8 mouse cellular contexts compared by ENCODE assay signal in the genomic region with DNA sequence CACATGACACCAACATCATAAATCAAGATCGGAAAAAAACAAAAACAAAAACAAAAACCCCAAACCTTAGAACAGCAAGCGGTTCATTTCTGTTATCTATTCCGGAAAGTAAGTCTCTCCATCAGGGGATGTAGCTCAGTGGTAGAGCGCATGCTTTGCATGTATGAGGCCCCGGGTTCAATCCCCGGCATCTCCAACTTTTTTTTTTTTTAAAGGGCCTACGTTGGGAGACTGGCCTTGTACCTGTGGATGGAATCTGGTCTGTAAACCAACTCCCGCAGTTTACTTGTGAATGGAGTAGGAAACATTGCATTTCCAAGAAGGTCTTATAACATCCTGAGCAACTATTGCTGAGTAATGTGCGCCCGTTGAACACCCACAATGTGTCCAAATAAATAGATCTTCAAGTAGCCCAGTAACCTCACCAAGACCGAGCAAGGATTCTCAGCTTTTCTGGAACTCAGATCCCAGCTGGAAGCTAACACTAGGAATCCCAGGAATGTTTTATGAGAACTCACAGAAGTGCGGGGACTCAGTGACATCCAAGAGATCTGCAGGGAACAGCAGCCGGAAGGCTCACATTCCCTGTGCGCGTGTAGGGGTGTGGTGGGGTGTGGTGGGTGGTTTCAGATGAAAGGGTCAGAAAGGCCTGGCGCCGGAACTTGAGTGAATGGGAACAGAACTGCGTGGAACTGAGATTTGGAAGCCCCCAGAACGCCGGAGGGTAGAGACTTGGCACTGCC. TPM values are rescaled to one million over a fixed set of nuclear protein-coding genes. Genes with fewer than 3 reads are reported as not detected.
DNase-seq lines count a peak whose midpoint lies in the region; ATAC-seq lines count a peak whose summit lies in the region.
"Had no signal": no experiment of that assay in that cellular context is flagged by ENCODE, and none has a peak within 500 bp of the region (broad histone marks: within the 10 kb centered on the region; RNA-seq: fewer than 3 reads in every experiment).

No protein-coding gene starts in this region.

- no peak for ATAC-seq in forebrain, embryonic 16.5 days
- peak; percentile 53; the same call in 1 of the 2 replicates for ATAC-seq in kidney, embryonic 16.5 days (ENCODE audit: low FRiP score, low TSS enrichment)

- no peaks in the 10 kb centered on the region for H3K9me3 ChIP-seq in forebrain, embryonic 16.5 days (ENCODE audit: control insufficient read depth, low read length)
- no peaks in the 10 kb centered on the region for H3K9me3 ChIP-seq in kidney, embryonic 16.5 days (ENCODE audit: low read length)
- H3K9me3 ChIP-seq in midbrain, embryonic 10.5 days (replicated peaks), result no peaks in the 10 kb centered on the region

- peak overlapping the region; percentile 28 for H3K4me3 ChIP-seq in forebrain, embryonic 16.5 days (replicated peaks; ENCODE audit: low read length)
- peak overlapping the region; percentile 47 for H3K4me3 ChIP-seq in kidney, embryonic 16.5 days (ENCODE audit: low read length)
- H3K4me3 ChIP-seq in midbrain, embryonic 10.5 days, result peak overlapping the region; percentile 61

- DNase-seq in right cerebral cortex, adult 2 months (ENCODE audit: low spot score in 2 of 2), result peak; percentile 50 to 74
- DNase-seq in right cerebral cortex, postnatal 10 days (ENCODE audit: low spot score in 2 of 2), result no peak
- DNase-seq in brain, adult 2 months (ENCODE audit: low read depth, low spot score), result peak; percentile 59
- peak; percentile 74 for DNase-seq in midbrain, embryonic 10.5 days (ENCODE audit: low spot score)
- DNase-seq in spleen, adult 12 weeks (ENCODE audit: low spot score), result no peak

- H3K27me3 ChIP-seq in forebrain, embryonic 16.5 days (replicated peaks; ENCODE audit: control insufficient read depth, insufficient read depth, low read length), result no peaks in the 10 kb centered on the region
- H3K27me3 ChIP-seq in kidney, embryonic 16.5 days (ENCODE audit: insufficient read depth, low read length), result no peaks in the 10 kb centered on the region
- H3K27me3 ChIP-seq in midbrain, embryonic 10.5 days (ENCODE audit: low read depth, poor library complexity, severe bottlenecking), result no peaks in the 10 kb centered on the region

- peaks cover 7% of the 10 kb centered on the region for H3K36me3 ChIP-seq in forebrain, embryonic 16.5 days (ENCODE audit: control insufficient read depth, insufficient read depth)
- H3K36me3 ChIP-seq in kidney, embryonic 16.5 days (ENCODE audit: insufficient read depth, low read length), result peaks cover 9% of the 10 kb centered on the region
- H3K36me3 ChIP-seq in midbrain, embryonic 10.5 days, result peaks cover 20% of the 10 kb centered on the region

- peaks cover 8% of the 10 kb centered on the region for H3K4me1 ChIP-seq in forebrain, embryonic 16.5 days (replicated peaks; ENCODE audit: control insufficient read depth, insufficient read depth, low read length)
- H3K4me1 ChIP-seq in kidney, embryonic 16.5 days (ENCODE audit: insufficient read depth, low read length), result peaks cover 18% of the 10 kb centered on the region
- peaks cover 37% of the 10 kb centered on the region for H3K4me1 ChIP-seq in midbrain, embryonic 10.5 days

- H3K4me2 ChIP-seq in forebrain, embryonic 16.5 days (ENCODE audit: low read length), result peak overlapping the region; percentile 39
- H3K4me2 ChIP-seq in kidney, embryonic 16.5 days (replicated peaks; ENCODE audit: low read depth, low read length), result peak overlapping the region; percentile 52

- no peak overlapping the region for H3K9ac ChIP-seq in forebrain, embryonic 16.5 days (replicated peaks; ENCODE audit: low read depth, low read length)
- peak overlapping the region; percentile 50 for H3K9ac ChIP-seq in kidney, embryonic 16.5 days (replicated peaks; ENCODE audit: low read length)

- no peak overlapping the region for H3K27ac ChIP-seq in forebrain, embryonic 16.5 days (ENCODE audit: low read length)
- H3K27ac ChIP-seq in kidney, embryonic 16.5 days (ENCODE audit: low read length), result peak overlapping the region; percentile 51; the same call in 1 of the 2 replicates
- peak overlapping the region; percentile 74; the same call in 1 of the 2 replicates for H3K27ac ChIP-seq in midbrain, embryonic 10.5 days (replicated peaks)

- WGBS in forebrain, embryonic 16.5 days, result 11% methylated on average over 20 of the region's 20 CpGs
- WGBS in kidney, embryonic 16.5 days, result 5% methylated on average over 20 of the region's 20 CpGs
- WGBS in midbrain, embryonic 10.5 days, result 6% methylated on average over 20 of the region's 20 CpGs

RNA-seq across cellular contexts. Expression of a gene that starts 19.5 kb away (rescaled TPM):
- 1,295 and 1,372 TPM in 2 replicates for polyA plus RNA-seq in forebrain, embryonic 16.5 days (2015; fragmentation: Nextera tagmentation; extraction: Ambion mirVana)
- polyA plus RNA-seq in kidney, embryonic 16.5 days (2015; fragmentation: Nextera tagmentation; extraction: Ambion mirVana), result 1,279 and 1,344 TPM in 2 replicates
- polyA plus RNA-seq in midbrain, embryonic 10.5 days (2016; fragmentation: Nextera tagmentation; extraction: Ambion mirVana), result 957 and 1,129 TPM in 2 replicates

RNA-seq across cellular contexts. Expression of a gene that starts 20.4 kb away (rescaled TPM):
- polyA plus RNA-seq in forebrain, embryonic 16.5 days (2015; fragmentation: Nextera tagmentation; extraction: Ambion mirVana), result 0.39 and 0.46 TPM in 2 replicates
- 0.34 and 0.51 TPM in 2 replicates for polyA plus RNA-seq in kidney, embryonic 16.5 days (2015; fragmentation: Nextera tagmentation; extraction: Ambion mirVana)
- polyA plus RNA-seq in midbrain, embryonic 10.5 days (2016; fragmentation: Nextera tagmentation; extraction: Ambion mirVana), result 0.56 and 0.57 TPM in 2 replicates
- polyA plus RNA-seq: large intestine, adult 2 months had no signal

RNA-seq across cellular contexts. Expression of a gene that starts 24.4 kb away (rescaled TPM):
- 10.5 and 13.5 TPM in 2 replicates for polyA plus RNA-seq in forebrain, embryonic 16.5 days (2015; fragmentation: Nextera tagmentation; extraction: Ambion mirVana)
- 10.4 and 14.2 TPM in 2 replicates for polyA plus RNA-seq in kidney, embryonic 16.5 days (2015; fragmentation: Nextera tagmentation; extraction: Ambion mirVana)
- 17.4 and 21.2 TPM in 2 replicates for polyA plus RNA-seq in midbrain, embryonic 10.5 days (2016; fragmentation: Nextera tagmentation; extraction: Ambion mirVana)

RNA-seq across cellular contexts. Expression of a gene that starts 31.8 kb away (rescaled TPM):
- polyA plus RNA-seq in forebrain, embryonic 16.5 days (2015; fragmentation: Nextera tagmentation; extraction: Ambion mirVana), result 37.8 and 38.3 TPM in 2 replicates
- 44.4 and 46.1 TPM in 2 replicates for polyA plus RNA-seq in kidney, embryonic 16.5 days (2015; fragmentation: Nextera tagmentation; extraction: Ambion mirVana)
- polyA plus RNA-seq in midbrain, embryonic 10.5 days (2016; fragmentation: Nextera tagmentation; extraction: Ambion mirVana), result 49.2 and 54.7 TPM in 2 replicates

Comparison
In these comparisons a context has a peak if more than half of its experiments do, and no peak if none do; other contexts are left out.
1. DNase-seq: peak in right cerebral cortex, adult 2 months (2 of 2), brain, adult 2 months (single experiment) and midbrain, embryonic 10.5 days (single experiment); none in right cerebral cortex, postnatal 10 days (0 of 2) and spleen, adult 12 weeks (single experiment).
2. Peak in every context shown above with its lines, with median percentiles within 50 percentile points of each other: H3K4me3 ChIP-seq.